Mouse (Mus musculus): ENCODE results near the gene Zmpste24. TPM values are rescaled to one million over a fixed set of nuclear protein-coding genes. Genes with fewer than 3 reads are reported as not detected.

The Zmpste24 gene
- polyA plus RNA-seq, 1 experiment from 2014 or later: 30.0 TPM

GRCm38 (mm10) chr4:121040897-121041671 lies 57.0 kb downstream of the Zmpste24 start:
- H3K4me3 ChIP-seq (ENCODE audit: low read depth, low read length): no peak overlapping the region
- 18% methylated on average over 18 of the region's 18 CpGs for WGBS
- no peaks in the 10 kb centered on the region for H3K36me3 ChIP-seq (ENCODE audit: control insufficient read depth, insufficient read depth, low read length)
- H3K9ac ChIP-seq (ENCODE audit: low read depth, low read length): no peak overlapping the region
- DNase-seq (ENCODE audit: low spot score) (peak; percentile 70), ATAC-seq (replicated peaks; ENCODE audit: low FRiP score) (peak; percentile 42)
- H3K27ac ChIP-seq (ENCODE audit: low read depth, low read length): 0 out of 2 replicates have a peak overlapping the region, but pooled peaks have one; percentile 42
- no peak overlapping the region for H3K4me2 ChIP-seq
- peaks cover 30% of the 10 kb centered on the region for H3K27me3 ChIP-seq (replicated peaks; ENCODE audit: control insufficient read depth, insufficient read depth, low read length)
- H3K9me3 ChIP-seq (ENCODE audit: control insufficient read depth, low read length): no peaks in the 10 kb centered on the region
- H3K4me1 ChIP-seq (replicated peaks; ENCODE audit: control insufficient read depth, insufficient read depth, low read length): 0 out of 2 replicates have a peak, but pooled peaks cover 3% of the 10 kb centered on the region

- Histone ChIP-seq H3K27ac (ENCODE audit: low read depth, low read length) (no peak overlapping the region), H3K36me3 (ENCODE audit: control insufficient read depth, insufficient read depth, low read length) (no peaks in the 10 kb centered on the region), H3K4me2 (peak overlapping the region; percentile 49), H3K4me1 (replicated peaks; ENCODE audit: control insufficient read depth, insufficient read depth, low read length) (0 out of 2 replicates have a peak, but pooled peaks cover 3% of the 10 kb centered on the region), H3K27me3 (replicated peaks; ENCODE audit: control insufficient read depth, insufficient read depth, low read length) (peaks cover 30% of the 10 kb centered on the region), H3K9ac (ENCODE audit: low read depth, low read length) (no peak overlapping the region), H3K9me3 (ENCODE audit: control insufficient read depth, low read length) (no peaks in the 10 kb centered on the region), H3K4me3 (ENCODE audit: low read depth, low read length) (peak overlapping the region; percentile 21)
- 56% methylated on average over 14 of the region's 14 CpGs for WGBS
- ATAC-seq (replicated peaks; ENCODE audit: low FRiP score) (no peak), DNase-seq (ENCODE audit: low spot score) (no peak)
Observed at GRCm38 (mm10) chr4:121040323-121040722, 57.7 kb downstream of the Zmpste24 start.

DNA sequence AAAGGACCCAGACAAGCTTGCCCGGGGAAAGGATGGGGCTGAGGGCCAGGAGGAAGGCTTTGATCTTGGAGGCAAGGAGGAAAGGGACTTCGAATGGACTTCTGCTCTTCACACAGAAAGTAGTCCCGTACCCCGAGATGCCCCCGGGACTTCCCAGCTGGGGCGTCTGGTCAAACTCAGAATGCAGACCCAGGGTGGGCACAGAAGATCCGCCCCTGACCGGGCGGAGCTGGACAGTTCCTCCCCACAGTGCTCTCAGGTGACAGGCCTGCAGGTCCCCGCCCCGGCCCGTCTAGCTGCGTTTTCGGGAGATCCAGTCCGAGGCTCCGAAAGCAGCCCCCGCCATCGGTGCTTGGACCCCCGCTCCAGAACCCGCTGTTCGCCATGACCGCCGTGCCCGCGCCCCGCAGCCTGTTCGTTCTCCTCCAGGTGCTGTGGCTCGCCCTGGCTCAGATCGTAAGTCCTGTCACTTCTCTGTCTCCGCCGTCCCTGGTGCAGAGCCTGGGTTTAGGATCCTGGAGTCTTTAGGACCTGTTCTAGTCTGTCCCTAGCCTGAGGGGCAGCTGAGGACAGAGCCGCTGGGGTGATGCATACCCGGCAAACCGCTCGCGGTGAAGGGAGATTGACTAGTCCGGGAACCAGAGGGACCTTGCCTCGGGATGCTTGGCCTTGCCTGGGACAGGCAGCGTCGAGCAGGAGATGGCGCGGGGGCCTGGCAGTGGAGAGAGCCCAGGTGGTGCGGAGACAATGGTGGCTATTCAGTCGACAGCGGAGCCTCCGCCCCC lies 58.5 kb downstream of the Zmpste24 start, which contains the start of gene Col9a2:
Col9a2 (plus strand) TSS at position 55 of the 785 bp plus-strand sequence.
- H3K4me3 ChIP-seq (ENCODE audit: low read depth, low read length): peak within 1 kb of the TSS; percentile 21
- ATAC-seq (replicated peaks; ENCODE audit: low FRiP score) (no peak; the same call in 1 of the 2 replicates), DNase-seq (ENCODE audit: low spot score) (peak; percentile 51)
- H3K4me1 ChIP-seq (replicated peaks; ENCODE audit: control insufficient read depth, insufficient read depth, low read length): 0 out of 2 replicates have a peak, but pooled peaks cover 3% of the 10 kb centered on the region
- H3K9me3 ChIP-seq (ENCODE audit: control insufficient read depth, low read length): no peaks in the 10 kb centered on the region
- no peak within 1 kb of the TSS for H3K27ac ChIP-seq (ENCODE audit: low read depth, low read length)
- 5% methylated on average over 46 of the region's 46 CpGs for WGBS
- H3K27me3 ChIP-seq (replicated peaks; ENCODE audit: control insufficient read depth, insufficient read depth, low read length): peaks cover 30% of the 10 kb centered on the region
- H3K4me2 ChIP-seq: peak within 1 kb of the TSS; percentile 49
- H3K36me3 ChIP-seq (ENCODE audit: control insufficient read depth, insufficient read depth, low read length): no peaks in the 10 kb centered on the region
- no peak within 1 kb of the TSS for H3K9ac ChIP-seq (ENCODE audit: low read depth, low read length)

GRCm38 (mm10) chr4:121033006-121033405 lies 65.0 kb downstream of the Zmpste24 start:
- Histone ChIP-seq H3K27ac (ENCODE audit: low read depth, low read length) (no peak overlapping the region), H3K9ac (ENCODE audit: low read depth, low read length) (no peak overlapping the region), H3K4me2 (no peak overlapping the region), H3K36me3 (ENCODE audit: control insufficient read depth, insufficient read depth, low read length) (no peaks in the 10 kb centered on the region), H3K4me3 (ENCODE audit: low read depth, low read length) (no peak overlapping the region), H3K4me1 (replicated peaks; ENCODE audit: control insufficient read depth, insufficient read depth, low read length) (no peaks in the 10 kb centered on the region; the same call in 1 of the 2 replicates), H3K27me3 (replicated peaks; ENCODE audit: control insufficient read depth, insufficient read depth, low read length) (no peaks in the 10 kb centered on the region; the same call in 1 of the 2 replicates), H3K9me3 (ENCODE audit: control insufficient read depth, low read length) (no peaks in the 10 kb centered on the region)
- 79% methylated on average over 2 of the region's 2 CpGs for WGBS
- ATAC-seq (replicated peaks; ENCODE audit: low FRiP score) (no peak), DNase-seq (ENCODE audit: low spot score) (no peak)

GRCm38 (mm10) chr4:121031440-121031839 lies 66.6 kb downstream of the Zmpste24 start:
- H3K4me2 ChIP-seq: no peak overlapping the region
- H3K4me3 ChIP-seq (ENCODE audit: low read depth, low read length): no peak overlapping the region
- no peaks in the 10 kb centered on the region for H3K36me3 ChIP-seq (ENCODE audit: control insufficient read depth, insufficient read depth, low read length)
- 50% methylated on average over 4 of the region's 4 CpGs for WGBS
- no peaks in the 10 kb centered on the region for H3K9me3 ChIP-seq (ENCODE audit: control insufficient read depth, low read length)
- no peaks in the 10 kb centered on the region for H3K27me3 ChIP-seq (replicated peaks; ENCODE audit: control insufficient read depth, insufficient read depth, low read length)
- H3K4me1 ChIP-seq (replicated peaks; ENCODE audit: control insufficient read depth, insufficient read depth, low read length): no peaks in the 10 kb centered on the region; the same call in 1 of the 2 replicates
- H3K9ac ChIP-seq (ENCODE audit: low read depth, low read length): no peak overlapping the region
- DNase-seq (ENCODE audit: low spot score) (no peak), ATAC-seq (replicated peaks; ENCODE audit: low FRiP score) (no peak)
- no peak overlapping the region for H3K27ac ChIP-seq (ENCODE audit: low read depth, low read length)

DNA sequence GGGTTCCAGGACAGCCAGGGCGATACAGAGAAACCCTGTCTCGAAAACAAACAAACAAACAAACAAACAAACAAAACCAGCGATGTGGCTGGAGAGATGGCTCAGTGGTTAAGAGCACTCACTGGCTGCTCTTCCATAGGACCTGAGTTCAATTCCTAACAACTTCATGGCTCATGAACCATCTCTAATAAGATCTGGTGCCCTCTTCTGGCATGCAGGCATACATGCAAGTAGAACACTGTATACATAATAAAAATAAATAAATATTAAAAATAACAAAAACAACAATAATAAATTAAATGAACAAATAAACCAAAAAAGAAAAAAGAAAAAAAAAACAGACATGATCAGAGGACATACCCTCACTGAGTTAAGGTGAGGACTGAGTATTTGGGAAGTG lies 68.4 kb downstream of the Zmpste24 start:
- ATAC-seq (replicated peaks; ENCODE audit: low FRiP score): no peak
- Histone ChIP-seq H3K4me2 (no peak overlapping the region), H3K27me3 (replicated peaks; ENCODE audit: control insufficient read depth, insufficient read depth, low read length) (no peaks in the 10 kb centered on the region), H3K27ac (ENCODE audit: low read depth, low read length) (no peak overlapping the region), H3K36me3 (ENCODE audit: control insufficient read depth, insufficient read depth, low read length) (no peaks in the 10 kb centered on the region), H3K4me1 (replicated peaks; ENCODE audit: control insufficient read depth, insufficient read depth, low read length) (peaks cover 7% of the 10 kb centered on the region), H3K4me3 (ENCODE audit: low read depth, low read length) (no peak overlapping the region), H3K9ac (ENCODE audit: low read depth, low read length) (no peak overlapping the region), H3K9me3 (ENCODE audit: control insufficient read depth, low read length) (no peaks in the 10 kb centered on the region)
- DNase-seq (ENCODE audit: low spot score): no peak
- WGBS: 75% methylated on average over 3 of the region's 3 CpGs

- ATAC-seq (replicated peaks; ENCODE audit: low FRiP score) (no peak; the same call in 1 of the 2 replicates), DNase-seq (ENCODE audit: low spot score) (no peak)
- Histone ChIP-seq H3K4me2 (no peak overlapping the region), H3K4me1 (replicated peaks; ENCODE audit: control insufficient read depth, insufficient read depth, low read length) (peaks cover 11% of the 10 kb centered on the region), H3K36me3 (ENCODE audit: control insufficient read depth, insufficient read depth, low read length) (no peaks in the 10 kb centered on the region), H3K9ac (ENCODE audit: low read depth, low read length) (no peak overlapping the region), H3K27me3 (replicated peaks; ENCODE audit: control insufficient read depth, insufficient read depth, low read length) (no peaks in the 10 kb centered on the region), H3K27ac (ENCODE audit: low read depth, low read length) (no peak overlapping the region), H3K9me3 (ENCODE audit: control insufficient read depth, low read length) (no peaks in the 10 kb centered on the region), H3K4me3 (ENCODE audit: low read depth, low read length) (no peak overlapping the region)
- 34% methylated on average over 14 of the region's 14 CpGs for WGBS
Observed at GRCm38 (mm10) chr4:121028659-121029392, 69.2 kb downstream of the Zmpste24 start.

GRCm38 (mm10) chr4:121028146-121028545 lies 69.9 kb downstream of the Zmpste24 start:
- no peaks in the 10 kb centered on the region for H3K9me3 ChIP-seq (ENCODE audit: control insufficient read depth, low read length)
- ATAC-seq (replicated peaks; ENCODE audit: low FRiP score): no peak
- H3K27ac ChIP-seq (ENCODE audit: low read depth, low read length): no peak overlapping the region
- no peaks in the 10 kb centered on the region for H3K36me3 ChIP-seq (ENCODE audit: control insufficient read depth, insufficient read depth, low read length)
- H3K4me3 ChIP-seq (ENCODE audit: low read depth, low read length): no peak overlapping the region
- H3K4me2 ChIP-seq: no peak overlapping the region
- H3K27me3 ChIP-seq (replicated peaks; ENCODE audit: control insufficient read depth, insufficient read depth, low read length): no peaks in the 10 kb centered on the region
- no peak overlapping the region for H3K9ac ChIP-seq (ENCODE audit: low read depth, low read length)
- WGBS: 59% methylated on average over 1 of the region's 1 CpGs
- peaks cover 11% of the 10 kb centered on the region for H3K4me1 ChIP-seq (replicated peaks; ENCODE audit: control insufficient read depth, insufficient read depth, low read length)
- DNase-seq (ENCODE audit: low spot score): no peak
